Mouse (Mus musculus) intestine, embryonic 15.5 days (tissue): ENCODE data around the gene Trappc1. TPM values are rescaled to one million over a fixed set of nuclear protein-coding genes. Genes with fewer than 3 reads are reported as not detected.
"Not testable (repeated sequence)": the region's sequence is repeated elsewhere in the genome, so short reads cannot be mapped to it uniquely, and the experiment has no call there.

Source experiments
- ATAC-seq: fragments of 200-750 bp; cut with Nextera tagmentation; 2 replicates; pipeline ENCODE4 v1.8.0; 2017; ENCODE audit warnings: moderate TSS enrichment, moderate library complexity
- H3K27ac ChIP-seq: fragments of 300-500 bp; sonication (generic); 2 replicates; pipeline ENCODE4 v1.5.1; 2015; ENCODE audit warnings: mild to moderate bottlenecking, inconsistent platforms
- H3K27me3 ChIP-seq: fragments of 300-500 bp; sonication (generic); replicated peaks from 2 replicates; pipeline ENCODE4 v1.6.1; 2015; ENCODE audit warnings: inconsistent platforms
- H3K36me3 ChIP-seq: fragments of 300-500 bp; sonication (generic); 2 replicates; pipeline ENCODE4 v1.6.1; 2015; ENCODE audit warnings: inconsistent platforms
- H3K4me1 ChIP-seq: fragments of 300-500 bp; sonication (generic); replicated peaks from 2 replicates; pipeline ENCODE4 v1.6.1; 2015; ENCODE audit warnings: inconsistent platforms
- H3K4me2 ChIP-seq: fragments of 300-500 bp; sonication (generic); replicated peaks from 2 replicates; pipeline ENCODE4 v1.6.1; 2015; ENCODE audit warnings: mild to moderate bottlenecking, inconsistent platforms
- H3K4me3 ChIP-seq: fragments of 300-500 bp; sonication (generic); replicated peaks from 2 replicates; pipeline ENCODE4 v1.5.1; 2015; ENCODE audit warnings: inconsistent platforms
- H3K9ac ChIP-seq: fragments of 300-500 bp; sonication (generic); 2 replicates; pipeline ENCODE4 v1.6.1; 2015; ENCODE audit warnings: inconsistent platforms
- H3K9me3 ChIP-seq: fragments of 300-500 bp; sonication (generic); 2 replicates; pipeline ENCODE4 v1.6.1; 2016; ENCODE audit warnings: inconsistent platforms
- WGBS: fragments of 180-500 bp; shearing (Covaris S2); methylation state at CpG from one replicate; pipeline ENCODE4 v1.1.7; 2015; 5-methylcytosine and 5-hydroxymethylcytosine counted together
- polyA plus RNA-seq: library from polyadenylated mRNA; unstranded; fragments of >200 nt; fragmentation: Nextera tagmentation; extraction: Ambion mirVana; gene quantifications from 2 replicates; pipeline ENCODE4 v1.2.1, GENCODE M21; 2015

Gene Trappc1
- polyA plus RNA-seq, 1 experiment from 2014 or later, result 135 TPM

GRCm38 (mm10) chr11:69318000-69318399 lies 5.8 kb upstream of the Trappc1 start:
- H3K4me3 ChIP-seq, H3K4me2 ChIP-seq, ATAC-seq, H3K9me3 ChIP-seq, H3K27ac ChIP-seq, H3K9ac ChIP-seq, H3K27me3 ChIP-seq: not testable (repeated sequence)
- H3K4me1 ChIP-seq, result peaks cover 13% of the 10 kb centered on the region; the same call in 1 of the 2 replicates
- peaks cover 17% of the 10 kb centered on the region for H3K36me3 ChIP-seq
- WGBS, result 82% methylated on average over 3 of the region's 3 CpGs

- Histone ChIP-seq H3K9me3 (no peaks in the 10 kb centered on the region), H3K27me3 (no peaks in the 10 kb centered on the region), H3K4me3 (no peak overlapping the region), H3K9ac (no peak overlapping the region), H3K4me2 (no peak overlapping the region), H3K4me1 (peaks cover 30% of the 10 kb centered on the region), H3K36me3 (peaks cover 14% of the 10 kb centered on the region), H3K27ac (no peak overlapping the region)
- WGBS, result 93% methylated on average over 6 of the region's 6 CpGs
- ATAC-seq, result no peak
Measured at GRCm38 (mm10) chr11:69321580-69321979, 2.2 kb upstream of the Trappc1 start.

- H3K9ac ChIP-seq, result 0 out of 2 replicates have a peak overlapping the region, but pooled peaks have one; percentile 68
- H3K4me1 ChIP-seq, result peaks cover 33% of the 10 kb centered on the region
- H3K4me2 ChIP-seq, result peak overlapping the region; percentile 76
- peaks cover 14% of the 10 kb centered on the region for H3K36me3 ChIP-seq
- WGBS, result 73% methylated on average over 6 of the region's 6 CpGs
- ATAC-seq, result no peak
- H3K27ac ChIP-seq, result no peak overlapping the region
- no peaks in the 10 kb centered on the region for H3K27me3 ChIP-seq
- H3K4me3 ChIP-seq, result no peak overlapping the region
- H3K9me3 ChIP-seq, result no peaks in the 10 kb centered on the region
Measured at GRCm38 (mm10) chr11:69322010-69322409, 1.8 kb upstream of the Trappc1 start.

GRCm38 (mm10) chr11:69322693-69323471 lies 898 bp upstream of the Trappc1 start:
- Histone ChIP-seq H3K4me1 (peaks cover 33% of the 10 kb centered on the region), H3K27ac (peak overlapping the region; percentile 89), H3K4me3 (peak overlapping the region; percentile 58), H3K27me3 (peaks cover 5% of the 10 kb centered on the region; the same call in 1 of the 2 replicates), H3K4me2 (peak overlapping the region; percentile 76), H3K36me3 (peaks cover 14% of the 10 kb centered on the region), H3K9me3 (no peaks in the 10 kb centered on the region), H3K9ac (peak overlapping the region; percentile 68)
- ATAC-seq, result no peak
- WGBS, result 18% methylated on average over 18 of the region's 18 CpGs

GRCm38 (mm10) chr11:69324749-69325148 lies 969 bp downstream of the Trappc1 start:
- peaks cover 6% of the 10 kb centered on the region; the same call in 1 of the 2 replicates for H3K36me3 ChIP-seq
- H3K4me1 ChIP-seq, result peaks cover 33% of the 10 kb centered on the region
- H3K4me2 ChIP-seq, result peak overlapping the region; percentile 74
- WGBS, result 82% methylated on average over 6 of the region's 6 CpGs
- H3K27me3 ChIP-seq, result peaks cover 5% of the 10 kb centered on the region; the same call in 1 of the 2 replicates
- H3K4me3 ChIP-seq, result peak overlapping the region; percentile 58
- H3K27ac ChIP-seq, result no peak overlapping the region
- H3K9ac ChIP-seq, result 0 out of 2 replicates have a peak overlapping the region, but pooled peaks have one; percentile 65
- ATAC-seq, result no peak
- no peaks in the 10 kb centered on the region for H3K9me3 ChIP-seq

GRCm38 (mm10) chr11:69325628-69326407 lies 2.0 kb downstream of the Trappc1 start, which contains the start of gene Kcnab3:
TSS of gene Kcnab3 (plus strand) at chr11:69326258.
- 10% methylated on average over 26 of the region's 26 CpGs for WGBS
- ATAC-seq, result peak; percentile 72

GRCm38 (mm10) chr11:69326408-69327156 lies 2.8 kb downstream of the Trappc1 start:
- H3K36me3 ChIP-seq, result no peaks in the 10 kb centered on the region
- H3K27me3 ChIP-seq, result peaks cover 5% of the 10 kb centered on the region; the same call in 1 of the 2 replicates
- H3K4me1 ChIP-seq, result peaks cover 40% of the 10 kb centered on the region
- peak overlapping the region; percentile 97 for H3K4me2 ChIP-seq
- H3K9ac ChIP-seq, result peak overlapping the region; percentile 58
- peak overlapping the region; percentile 48 for H3K4me3 ChIP-seq
- H3K9me3 ChIP-seq, result no peaks in the 10 kb centered on the region
- no peak overlapping the region for H3K27ac ChIP-seq
- WGBS, result 1% methylated on average over 45 of the region's 45 CpGs
- ATAC-seq, result 0 out of 2 replicates have a peak, but pooled peaks have one; percentile 4

More at GRCm38 (mm10) chr11:69325628-69326407, 2.0 kb downstream of the Trappc1 start, which contains the start of gene Kcnab3:
- H3K36me3 ChIP-seq, result no peaks in the 10 kb centered on the region; the same call in 1 of the 2 replicates
- H3K27me3 ChIP-seq, result peaks cover 5% of the 10 kb centered on the region; the same call in 1 of the 2 replicates
- H3K4me1 ChIP-seq, result peaks cover 33% of the 10 kb centered on the region
- peak within 1 kb of the TSS; percentile 58 for H3K9ac ChIP-seq
- peak within 1 kb of the TSS; percentile 48 for H3K4me3 ChIP-seq
- H3K27ac ChIP-seq, result peak within 1 kb of the TSS; percentile 20; the same call in 1 of the 2 replicates
- no peaks in the 10 kb centered on the region for H3K9me3 ChIP-seq
- H3K4me2 ChIP-seq, result peak within 1 kb of the TSS; percentile 97

- WGBS, result 20% methylated on average over 9 of the region's 9 CpGs
- ATAC-seq, result no peak
- no peaks in the 10 kb centered on the region for H3K9me3 ChIP-seq
Measured at GRCm38 (mm10) chr11:69327157-69327442, 3.3 kb downstream of the Trappc1 start.

GRCm38 (mm10) chr11:69327648-69328047 lies 3.9 kb downstream of the Trappc1 start:
- 51% methylated on average over 6 of the region's 6 CpGs for WGBS
- Histone ChIP-seq H3K4me2 (no peak overlapping the region), H3K36me3 (no peaks in the 10 kb centered on the region), H3K27me3 (peaks cover 5% of the 10 kb centered on the region; the same call in 1 of the 2 replicates), H3K9me3 (no peaks in the 10 kb centered on the region), H3K4me3 (no peak overlapping the region), H3K27ac (no peak overlapping the region), H3K4me1 (peaks cover 39% of the 10 kb centered on the region), H3K9ac (no peak overlapping the region)
- no peak for ATAC-seq

More at GRCm38 (mm10) chr11:69327157-69327442, 3.3 kb downstream of the Trappc1 start:
- H3K9ac ChIP-seq, result no peak overlapping the region
- no peaks in the 10 kb centered on the region for H3K36me3 ChIP-seq
- H3K4me1 ChIP-seq, result peaks cover 39% of the 10 kb centered on the region
- 0 out of 2 replicates have a peak overlapping the region, but pooled peaks have one; percentile 48 for H3K4me3 ChIP-seq
- no peak overlapping the region for H3K27ac ChIP-seq
- H3K4me2 ChIP-seq, result peak overlapping the region; percentile 97
- H3K27me3 ChIP-seq, result peaks cover 5% of the 10 kb centered on the region; the same call in 1 of the 2 replicates

GRCm38 (mm10) chr11:69328517-69328916 lies 4.7 kb downstream of the Trappc1 start:
- no peak overlapping the region for H3K9ac ChIP-seq
- no peaks in the 10 kb centered on the region for H3K36me3 ChIP-seq
- no peak overlapping the region for H3K4me2 ChIP-seq
- peaks cover 41% of the 10 kb centered on the region for H3K4me1 ChIP-seq
- H3K27ac ChIP-seq, result no peak overlapping the region
- no peak for ATAC-seq
- 90% methylated on average over 6 of the region's 6 CpGs for WGBS
- H3K9me3 ChIP-seq, result no peaks in the 10 kb centered on the region
- H3K4me3 ChIP-seq, result no peak overlapping the region
- H3K27me3 ChIP-seq, result peaks cover 5% of the 10 kb centered on the region; the same call in 1 of the 2 replicates

GRCm38 (mm10) chr11:69331152-69331551 lies 7.4 kb downstream of the Trappc1 start:
- Histone ChIP-seq H3K36me3 (no peaks in the 10 kb centered on the region), H3K27me3 (peaks cover 5% of the 10 kb centered on the region; the same call in 1 of the 2 replicates), H3K4me1 (peaks cover 27% of the 10 kb centered on the region), H3K4me3 (peak overlapping the region; percentile 57; the same call in 1 of the 2 replicates), H3K4me2 (peak overlapping the region; percentile 83), H3K9ac (0 out of 2 replicates have a peak overlapping the region, but pooled peaks have one; percentile 10), H3K27ac (0 out of 2 replicates have a peak overlapping the region, but pooled peaks have one; percentile 13), H3K9me3 (no peaks in the 10 kb centered on the region)
- WGBS, result 84% methylated on average over 6 of the region's 6 CpGs
- no peak for ATAC-seq
